Mouse (Mus musculus) ES-Bruce4 (cell line): ENCODE measurements around the gene Spout1.

Experiments used
- CTCF ChIP-seq: IDR thresholded peaks from one replicate; pipeline ENCODE4 v1.8.1; 2011; ENCODE audit warnings: low read depth, low read length
- EP300 ChIP-seq: IDR thresholded peaks from 2 replicates; pipeline ENCODE4 v1.6.1; 2011; ENCODE audit warnings: low read depth, low read length; ENCODE audit not compliant: insufficient read depth
- POLR2A ChIP-seq: IDR thresholded peaks from one replicate; pipeline ENCODE4 v1.8.1; 2011; ENCODE audit warnings: low read length; ENCODE audit not compliant: insufficient read depth

DNA sequence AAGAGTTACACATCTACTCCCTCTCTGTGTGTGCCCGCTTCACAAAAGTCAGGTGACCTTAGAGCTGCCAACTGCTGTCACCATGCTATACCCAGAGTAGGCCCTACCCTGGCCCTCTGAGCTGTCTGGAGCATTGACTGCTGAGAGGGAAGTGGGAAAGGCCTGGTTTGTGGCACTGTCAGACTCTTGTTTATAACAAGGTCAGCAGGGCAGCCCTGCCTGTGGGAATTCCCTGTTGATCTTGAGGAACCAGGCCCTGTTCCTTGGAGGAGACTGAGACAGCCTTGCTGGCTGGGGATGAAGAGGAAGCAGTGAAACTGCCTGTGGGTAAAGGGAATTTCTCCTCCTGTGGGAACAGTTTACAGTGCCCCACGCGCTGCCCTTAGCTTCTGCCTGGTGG, 36.5 kb upstream of the Spout1 start:
- TF ChIP-seq POLR2A (no peak), CTCF (no peak), EP300 (no peak)
